Mouse (Mus musculus) adrenal gland, adult 2 months (tissue): Measurements from ENCODE around the gene Ddx54. TPM values are rescaled to one million over a fixed set of nuclear protein-coding genes. Genes with fewer than 3 reads are reported as not detected.

Experiments used
- DNase-seq: peaks from one replicate; pipeline ENCODE4 v3.0.0; 2021
- polyA plus RNA-seq: library from polyadenylated mRNA; depleted of rRNA; stranded (reverse); fragments of >200 nt; gene quantifications from 2 replicates; pipeline ENCODE4 v1.2.3, GENCODE M21; 2012
- total RNA-seq, 2 experiments: library from RNA; stranded (reverse); gene quantifications; 2 replicates each; pipeline ENCODE4 v1.2.3; 2021

Ddx54 gene
- total and polyA plus RNA-seq, 3 experiments = 46.8 to 49.6 (median 49.5) TPM

DNA sequence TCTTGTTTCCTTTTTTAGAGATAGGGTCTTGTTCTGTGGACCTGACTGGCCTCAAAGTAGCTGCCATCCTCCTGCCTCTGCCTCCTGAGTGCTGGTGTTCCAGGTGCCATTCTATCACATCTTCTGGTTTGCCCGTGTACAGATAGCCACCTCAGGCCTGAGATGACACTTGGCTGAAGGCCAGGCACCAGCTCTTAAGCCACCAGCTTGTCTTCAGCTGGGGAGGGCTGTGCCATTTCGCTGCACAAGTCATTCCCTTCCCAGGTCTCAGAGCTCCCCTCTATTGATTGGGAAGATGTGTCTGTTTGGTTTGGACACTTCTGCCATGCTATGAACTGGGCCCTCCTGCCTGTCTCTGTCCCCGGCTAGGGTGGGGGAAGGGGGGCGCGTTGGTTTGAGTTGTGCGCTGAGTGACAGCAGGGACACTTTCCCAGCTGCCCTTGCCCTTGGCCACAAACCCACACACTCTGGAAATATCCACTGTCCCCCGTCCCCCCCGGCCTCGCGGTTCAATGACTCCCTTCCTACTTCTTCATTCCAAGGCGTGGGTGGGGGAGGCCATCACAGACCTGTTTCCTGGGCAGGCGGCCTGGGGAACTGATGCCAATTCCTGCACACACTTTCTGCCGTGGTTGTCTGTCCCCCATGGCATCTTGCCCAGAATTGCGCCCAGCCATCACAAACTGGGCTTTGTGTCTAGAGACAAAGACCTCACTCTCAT, 31.0 kb downstream of the Ddx54 start:
- DNase-seq = peak; percentile 88

DNA sequence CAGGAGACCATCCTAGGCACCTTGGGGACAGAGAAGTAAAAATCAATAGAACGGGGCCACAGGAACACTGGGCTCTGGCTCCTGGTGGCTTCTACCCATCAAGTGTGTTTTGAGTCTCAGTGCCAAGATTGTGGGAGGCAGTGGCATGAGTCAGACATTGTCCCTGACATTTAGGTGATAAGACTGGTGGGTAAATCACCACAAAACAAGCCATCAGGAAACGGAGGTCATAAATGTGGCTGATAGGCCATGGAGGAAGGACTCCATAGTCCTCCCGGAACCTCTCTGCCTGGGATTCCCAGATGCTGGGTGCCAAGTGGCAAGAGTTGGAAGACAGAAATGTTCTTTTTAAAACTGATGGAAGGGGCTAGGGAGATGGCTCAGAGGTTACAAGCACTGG, 31.7 kb downstream of the Ddx54 start:
- peak; percentile 86 for DNase-seq

DNA sequence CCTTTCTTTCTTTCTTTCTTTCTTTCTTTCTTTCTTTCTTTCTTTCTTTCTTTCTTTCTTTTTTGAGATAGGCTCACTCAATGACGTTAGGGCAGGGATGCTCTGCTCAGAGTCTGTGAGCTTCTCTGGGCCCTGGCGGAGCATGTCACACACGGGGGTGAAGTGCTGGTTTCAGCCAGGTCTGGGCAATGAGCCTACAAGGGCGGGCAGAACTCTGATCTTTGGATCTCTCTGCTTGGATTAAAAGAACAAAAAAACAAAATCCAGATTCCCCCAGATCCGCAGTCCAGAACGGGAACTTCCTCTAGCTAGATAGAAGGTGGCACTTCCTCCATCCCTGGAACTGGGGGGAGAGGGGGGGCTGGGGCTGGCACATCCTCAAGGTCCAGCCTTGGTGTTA, 33.3 kb downstream of the Ddx54 start:
- peak; percentile 76 for DNase-seq

DNA sequence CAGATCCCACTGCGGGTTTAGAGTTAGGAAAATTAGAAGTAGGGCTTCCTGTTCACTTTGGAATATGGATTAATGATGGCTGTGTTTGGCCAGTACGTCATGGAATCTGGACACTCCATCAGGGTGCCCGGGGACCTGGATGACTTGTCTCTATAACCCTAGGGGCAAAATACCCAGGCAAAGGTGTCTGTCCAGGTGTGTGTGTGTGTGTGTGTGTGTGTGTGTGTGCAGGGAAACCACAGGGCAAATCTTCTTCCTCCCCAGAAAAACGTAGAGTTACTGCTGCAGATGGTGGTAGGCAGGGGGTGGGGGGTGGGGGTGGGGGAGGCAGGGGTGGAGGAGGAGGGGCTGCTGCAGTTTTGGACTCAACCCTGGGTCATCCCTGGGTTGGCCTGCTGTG, 34.8 kb downstream of the Ddx54 start:
- no peak for DNase-seq

DNA sequence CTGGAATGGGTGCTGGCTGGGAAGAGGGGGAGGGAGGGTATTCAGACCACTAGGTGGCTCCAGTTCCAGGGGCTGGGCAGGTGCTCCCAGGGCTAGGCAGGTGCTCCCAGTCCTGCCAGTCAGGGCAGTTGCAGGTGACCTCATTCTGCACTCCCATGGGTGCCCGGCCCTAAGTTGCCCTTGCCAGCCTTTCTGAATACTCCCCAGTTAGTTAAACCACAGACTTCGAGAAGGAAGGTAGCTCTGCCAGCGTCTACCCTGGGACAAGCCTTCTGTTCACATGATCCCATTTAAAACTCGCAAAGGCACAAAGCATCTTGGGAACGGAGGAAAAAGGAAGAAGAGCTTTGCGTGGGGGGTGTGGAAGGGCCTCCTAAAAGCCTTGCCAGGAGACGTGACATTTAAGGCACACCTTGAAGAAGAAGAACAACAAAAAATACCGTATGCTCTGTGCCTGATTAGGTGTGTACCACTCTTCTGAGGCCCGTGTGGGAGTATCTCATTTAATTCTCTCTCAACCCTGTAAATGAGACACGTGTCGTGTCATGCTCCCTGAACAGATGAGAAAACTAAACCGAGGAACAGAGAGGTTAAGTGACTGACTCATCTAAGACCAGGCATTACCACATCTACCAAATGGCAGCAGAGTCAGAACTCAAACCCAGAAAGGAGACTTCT, 35.4 kb downstream of the Ddx54 start:
- no peak for DNase-seq

DNA sequence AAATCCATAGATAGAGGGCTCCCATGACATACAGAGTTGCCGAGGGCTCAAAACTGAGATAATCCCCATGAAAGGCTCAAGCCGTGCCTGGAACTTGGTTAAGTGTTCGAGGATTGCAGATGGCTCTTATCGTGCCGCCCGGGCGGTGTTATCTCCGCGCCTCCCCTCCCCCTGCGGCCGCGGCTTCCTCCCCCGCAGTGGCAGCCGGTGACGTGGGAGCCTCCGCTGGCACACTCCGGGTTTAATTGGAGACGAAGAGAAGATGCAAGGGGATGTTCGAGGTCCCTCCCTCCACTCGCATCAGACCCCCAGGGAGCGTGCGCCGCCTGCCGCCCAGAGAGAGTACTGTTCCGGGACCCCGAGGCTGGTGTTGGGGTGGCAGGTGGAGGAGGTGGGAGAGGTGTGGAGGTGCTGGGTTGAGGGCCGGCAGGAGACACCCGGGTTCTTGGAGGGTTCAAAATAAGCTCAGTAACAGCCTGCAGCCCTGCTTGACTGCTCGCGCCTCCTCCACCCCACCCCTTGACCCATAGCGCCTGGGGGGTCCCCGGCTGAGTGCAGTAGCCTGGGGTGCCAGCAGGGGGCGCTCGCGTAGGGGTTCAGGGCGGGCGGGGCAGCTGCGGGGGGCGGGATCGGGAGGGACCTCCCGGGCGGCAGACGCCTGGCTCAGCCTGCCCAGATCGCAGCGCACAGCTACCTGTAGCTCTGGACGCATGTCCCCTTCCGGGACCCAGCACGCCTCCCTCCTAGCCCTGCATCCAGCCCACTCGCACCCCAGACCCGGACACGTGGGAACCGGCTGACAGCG, 36.2 kb downstream of the Ddx54 start, which contains the start of gene Rasal1:
Rasal1 (plus strand) TSS at position 244 of the 805 bp plus-strand sequence.
- peak; percentile 84 for DNase-seq

DNA sequence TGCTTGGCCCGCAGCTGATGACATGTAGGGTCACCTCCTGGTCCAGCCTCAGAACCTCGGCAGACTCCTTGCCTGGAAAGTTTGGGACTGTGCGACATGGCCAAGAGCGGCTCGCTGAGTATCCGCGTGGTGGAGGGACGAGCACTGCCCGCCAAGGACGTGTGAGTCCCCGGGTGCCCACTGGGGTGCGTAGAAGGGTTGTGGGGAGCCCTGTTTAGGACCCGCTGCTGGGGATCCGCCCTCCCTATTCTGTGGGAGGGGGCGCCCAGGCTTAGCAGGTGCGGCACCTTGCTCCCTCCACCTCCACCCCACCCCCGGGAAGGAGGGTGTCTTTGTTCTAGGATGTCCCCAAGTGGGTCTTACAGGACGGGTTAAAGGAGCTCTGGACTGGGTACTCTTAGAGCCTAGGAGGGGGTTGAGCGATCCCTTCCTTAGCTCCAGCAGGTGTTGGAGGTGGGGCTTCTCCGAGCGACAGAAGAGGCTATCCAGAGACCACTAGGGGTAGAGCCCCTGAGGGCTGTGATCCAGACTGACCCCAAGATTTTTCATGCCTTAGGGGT, 36.9 kb downstream of the Ddx54 start:
- no peak for DNase-seq

DNA sequence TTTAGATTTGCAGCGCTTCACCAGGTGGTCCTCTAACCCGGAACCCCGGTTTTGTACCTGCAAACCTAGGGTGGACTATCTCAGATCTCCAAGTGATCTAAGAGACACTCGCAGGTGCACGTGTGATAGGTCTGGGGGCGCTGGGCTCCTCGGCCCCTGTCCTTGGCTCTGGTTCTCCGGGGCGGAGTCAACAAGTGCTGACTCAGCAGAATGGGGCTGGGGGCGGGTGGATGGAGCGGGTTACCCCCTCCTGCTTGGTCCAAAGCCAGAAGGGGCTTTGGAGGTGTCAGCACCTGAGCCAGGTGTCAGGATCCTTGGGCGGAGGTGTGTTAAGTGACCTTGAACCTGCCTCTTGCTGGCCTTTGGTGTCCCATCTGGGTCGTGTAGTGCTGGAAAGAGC, 37.4 kb downstream of the Ddx54 start:
- DNase-seq = no peak

DNA sequence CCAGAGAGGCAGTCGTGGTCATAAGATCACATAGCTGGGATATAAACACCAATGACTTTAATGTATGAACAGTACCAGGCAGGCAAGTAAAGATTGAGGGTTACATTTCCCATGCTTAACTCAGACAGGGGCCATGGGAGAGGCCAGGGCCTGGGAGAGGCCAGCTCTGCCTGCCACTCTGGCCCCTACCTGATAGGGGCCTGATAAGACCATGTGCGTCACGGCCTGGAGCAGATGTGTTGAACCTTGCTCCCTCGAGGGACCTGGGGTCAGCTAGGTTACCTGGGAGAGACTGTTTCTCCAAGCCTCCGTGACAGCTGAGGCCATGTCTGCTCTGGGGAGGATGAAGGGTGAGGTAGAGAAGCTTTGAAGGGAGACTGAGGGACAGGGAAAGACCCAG, 38.7 kb downstream of the Ddx54 start:
- no peak for DNase-seq

DNA sequence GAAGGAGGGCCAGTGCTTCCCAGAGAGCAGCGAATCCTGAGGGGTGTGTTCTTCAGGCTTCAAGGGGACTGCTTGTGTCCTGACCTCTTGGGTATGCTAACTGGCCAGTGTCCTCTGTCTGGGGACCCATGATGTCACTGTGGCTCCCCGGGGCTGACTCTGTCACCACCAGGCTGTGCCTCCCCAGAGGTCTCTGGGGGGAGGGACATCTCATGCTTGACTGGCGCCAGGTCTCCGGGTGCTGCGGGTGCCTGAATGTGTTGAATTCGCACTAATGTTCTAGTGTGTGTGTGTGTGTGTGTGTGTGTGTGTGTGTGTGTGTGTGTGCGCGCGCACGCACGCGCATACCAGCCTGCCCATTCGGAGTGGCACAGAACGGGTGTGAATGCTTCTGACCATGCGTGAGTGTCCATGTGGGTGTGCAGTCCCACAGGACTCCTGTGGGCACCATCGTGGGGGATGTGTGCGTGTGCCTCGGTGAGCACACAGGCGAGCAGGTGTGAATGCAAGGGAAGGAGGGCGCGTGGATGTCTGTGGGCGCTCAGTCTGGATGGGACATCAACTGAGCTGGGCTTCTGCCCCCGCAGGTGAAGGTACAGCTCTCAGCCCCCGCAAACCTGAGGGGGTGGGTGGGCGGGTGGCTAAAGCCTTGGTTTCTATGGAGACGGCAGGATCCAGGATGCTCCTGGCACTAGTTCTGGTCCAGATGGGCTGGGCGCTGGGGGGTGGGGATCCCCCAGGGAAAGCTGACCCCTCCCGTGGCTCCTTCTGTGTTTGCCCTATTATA, 40.6 kb downstream of the Ddx54 start:
- DNase-seq = no peak

DNA sequence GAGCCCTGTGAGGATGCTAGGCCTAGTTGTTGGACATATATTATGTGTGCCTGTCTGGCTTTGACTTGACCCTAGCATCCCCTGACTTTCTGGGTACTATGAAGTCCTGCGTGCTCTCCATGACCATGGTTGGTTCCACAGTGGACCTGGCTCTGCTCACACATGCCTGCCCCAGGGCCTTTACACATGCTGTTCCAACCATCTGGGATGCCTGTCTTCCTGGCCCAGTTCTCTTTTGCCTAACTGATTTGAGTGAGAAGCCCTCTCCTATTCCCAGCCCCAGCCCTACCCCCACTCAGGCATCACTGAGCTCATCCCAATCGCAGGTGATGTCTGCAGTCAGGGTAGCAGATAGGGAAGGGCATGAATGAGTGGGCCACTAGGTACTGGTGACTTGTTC, 41.3 kb downstream of the Ddx54 start:
- no peak for DNase-seq

DNA sequence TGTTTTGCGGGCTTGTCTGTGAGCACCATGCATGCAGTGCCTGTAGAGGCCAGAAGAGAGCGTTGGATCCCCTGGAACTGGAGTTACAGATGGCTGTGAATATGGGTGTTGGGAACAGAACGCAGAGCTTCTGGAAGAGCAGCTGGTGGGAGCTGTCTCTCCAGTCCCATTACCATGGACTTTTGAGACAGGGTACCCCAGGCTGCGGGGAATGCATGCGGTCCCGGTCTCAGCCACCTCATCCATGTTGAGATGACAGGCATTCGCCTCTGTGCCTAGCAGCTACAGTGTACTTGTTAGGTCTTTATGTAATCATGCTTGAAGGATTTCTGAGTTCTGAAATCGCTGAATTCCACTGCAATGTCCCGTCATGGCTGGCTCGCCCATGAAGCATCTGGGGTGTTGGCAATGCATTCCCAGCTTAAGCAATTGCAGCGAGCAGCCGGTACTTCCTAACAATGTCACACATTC, 43.8 kb downstream of the Ddx54 start:
- DNase-seq = no peak

DNA sequence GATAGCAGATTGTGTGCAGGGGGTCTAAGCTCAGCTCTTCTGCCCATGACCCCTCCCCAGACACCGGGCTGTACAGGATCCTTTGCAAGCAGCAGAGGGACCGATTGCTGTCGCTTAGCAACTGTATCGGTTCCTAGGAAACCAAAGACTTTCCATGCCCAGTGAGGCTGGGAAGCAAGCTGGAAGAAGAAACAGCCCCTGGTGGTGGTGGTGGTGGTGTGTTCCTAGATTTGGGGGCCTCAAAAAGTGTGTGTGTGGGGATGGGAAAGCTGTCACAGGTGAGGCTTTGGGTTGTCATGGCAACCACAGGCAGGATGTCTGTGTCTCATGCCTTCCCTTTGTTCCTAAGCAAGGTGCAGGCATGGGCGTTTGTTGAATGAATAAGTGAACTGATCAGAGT, 48.3 kb downstream of the Ddx54 start:
- DNase-seq = no peak

DNA sequence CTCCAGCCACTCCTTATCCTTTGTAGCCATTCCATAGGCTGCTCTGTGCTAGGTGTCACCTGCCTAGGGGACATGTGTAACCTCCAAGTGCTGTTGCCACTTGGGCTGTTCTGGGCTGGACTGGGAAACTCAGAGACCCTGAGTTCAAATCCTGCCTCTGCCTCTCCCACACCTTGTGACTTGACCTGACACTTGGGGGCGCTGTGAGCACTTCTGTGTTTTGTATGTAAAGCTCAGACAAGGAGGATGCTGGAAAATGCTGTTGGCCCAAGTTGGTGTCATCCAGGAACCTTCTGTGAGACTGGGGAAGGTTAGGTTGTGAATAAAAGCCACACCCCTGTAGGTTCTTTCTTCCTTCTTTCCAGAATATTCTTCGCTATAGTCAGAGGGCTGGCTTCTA, 52.3 kb downstream of the Ddx54 start:
- no peak for DNase-seq

DNA sequence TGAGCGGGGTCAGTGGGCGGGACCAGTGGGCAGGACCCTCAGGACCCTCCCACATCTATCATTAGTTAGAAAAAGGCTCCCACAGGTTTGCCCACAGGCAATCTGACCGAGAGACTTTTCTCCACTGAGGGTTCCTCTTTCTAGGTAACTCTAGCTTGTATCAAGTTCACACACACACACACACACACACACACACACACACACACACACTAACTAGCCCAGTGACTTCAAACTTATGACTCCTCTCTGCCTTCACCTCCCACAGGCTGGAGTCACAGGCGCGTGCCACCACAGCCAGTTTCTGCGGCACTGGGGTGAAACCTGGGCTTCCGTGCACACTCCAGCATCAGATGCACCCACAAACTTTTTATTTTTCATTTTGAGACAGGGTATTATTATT, 56.2 kb downstream of the Ddx54 start:
- no peak for DNase-seq

DNA sequence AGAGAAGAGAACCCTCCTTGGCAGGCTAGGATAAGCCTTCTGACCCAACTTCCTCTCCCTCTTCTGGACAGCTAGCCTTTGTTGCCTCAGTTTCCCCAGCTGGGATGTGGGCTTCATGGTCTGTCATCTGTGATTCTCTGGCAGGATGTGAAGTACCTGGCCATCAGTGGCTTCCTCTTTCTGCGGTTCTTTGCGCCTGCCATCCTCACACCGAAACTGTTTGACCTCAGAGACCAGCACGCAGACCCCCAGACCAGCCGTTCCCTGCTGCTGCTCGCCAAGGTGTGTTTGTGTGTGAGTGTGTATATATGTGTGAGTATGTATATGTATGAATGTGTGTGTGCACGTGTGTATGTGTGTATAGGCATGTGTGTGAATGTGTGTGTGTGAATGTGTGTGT, 57.6 kb downstream of the Ddx54 start:
- DNase-seq = no peak

DNA sequence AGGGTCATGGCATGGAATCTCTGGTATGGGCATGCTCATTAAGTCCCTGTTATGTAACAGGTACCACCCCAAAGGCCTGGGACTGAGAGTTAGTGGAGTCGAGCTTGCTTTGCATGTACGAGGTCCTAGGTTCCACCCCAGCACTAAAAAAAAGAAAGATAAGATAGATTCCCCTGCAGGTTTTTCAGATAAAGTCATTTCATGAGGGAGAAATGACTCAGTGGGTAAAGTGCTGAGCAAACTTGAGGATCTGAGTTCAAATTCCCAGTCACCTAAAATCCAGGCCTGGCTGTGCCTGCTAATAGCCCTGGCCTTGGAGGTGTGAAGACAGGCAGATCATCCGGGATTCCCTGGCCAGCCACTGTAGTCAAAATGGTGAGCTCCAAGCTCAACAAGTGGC, 59.3 kb downstream of the Ddx54 start:
- DNase-seq = no peak

DNA sequence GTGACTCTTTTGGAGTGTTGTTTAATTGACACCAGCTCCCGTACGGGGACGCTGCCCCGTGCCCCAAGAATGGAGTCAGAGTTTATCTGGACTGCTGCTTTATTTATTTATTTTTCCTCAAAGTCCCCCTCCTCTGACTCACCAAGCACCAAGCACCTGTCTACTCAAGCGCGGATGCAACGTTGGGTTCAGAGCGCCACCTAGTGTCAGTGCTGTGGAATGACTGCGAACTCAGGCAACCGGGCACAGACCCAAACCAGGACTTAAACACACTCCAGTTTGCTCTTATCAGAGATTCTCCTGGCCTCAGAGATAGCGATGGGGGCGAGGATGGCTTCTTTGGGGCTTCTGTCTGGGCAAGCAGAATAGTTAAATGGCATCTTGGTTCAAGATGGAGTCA, 61.1 kb downstream of the Ddx54 start:
- peak; percentile 68 for DNase-seq

DNA sequence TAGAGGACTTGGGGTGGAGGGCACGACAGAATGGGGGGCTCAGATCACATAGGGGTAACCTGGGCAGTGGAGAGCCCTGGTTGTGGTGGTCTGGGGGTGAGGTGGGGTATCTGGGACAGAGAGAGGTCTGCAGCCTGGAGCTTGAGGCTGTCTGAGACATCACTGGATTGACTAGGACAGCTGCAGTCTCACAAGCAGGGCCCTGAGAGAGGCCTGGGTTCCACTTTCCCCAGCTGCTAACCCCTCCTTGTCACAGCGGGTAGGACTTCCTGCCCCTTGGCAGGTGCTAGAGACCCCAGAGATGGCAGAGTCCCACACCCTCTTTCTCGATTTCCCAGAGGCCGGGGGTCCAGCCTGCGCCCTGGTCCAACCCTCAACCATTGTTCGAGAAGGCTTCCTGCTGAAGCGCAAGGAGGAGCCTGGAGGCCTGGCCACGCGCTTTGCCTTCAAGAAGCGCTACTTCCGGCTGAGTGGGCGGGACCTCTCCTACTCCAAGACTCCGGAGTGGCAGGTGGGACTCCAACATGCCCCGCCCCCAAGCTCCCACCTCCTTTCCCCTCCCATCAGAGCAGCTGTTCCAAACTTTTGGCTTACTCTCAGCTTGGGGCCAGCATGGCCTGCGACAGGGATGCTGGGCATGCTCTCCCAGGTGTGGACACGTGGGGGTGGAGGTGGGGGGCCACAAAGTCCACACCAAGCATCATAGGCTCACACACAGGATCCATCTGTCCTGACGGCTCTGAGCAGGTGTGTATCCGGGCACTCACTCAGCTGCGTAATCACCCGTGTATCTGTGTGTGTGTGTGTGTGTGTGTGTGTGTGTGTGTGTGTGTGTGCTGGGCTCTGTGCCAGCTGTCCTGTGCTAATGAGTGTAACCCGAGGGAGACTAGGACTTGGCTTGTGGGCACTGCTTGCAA, 61.9 kb downstream of the Ddx54 start:
- DNase-seq = no peak

DNA sequence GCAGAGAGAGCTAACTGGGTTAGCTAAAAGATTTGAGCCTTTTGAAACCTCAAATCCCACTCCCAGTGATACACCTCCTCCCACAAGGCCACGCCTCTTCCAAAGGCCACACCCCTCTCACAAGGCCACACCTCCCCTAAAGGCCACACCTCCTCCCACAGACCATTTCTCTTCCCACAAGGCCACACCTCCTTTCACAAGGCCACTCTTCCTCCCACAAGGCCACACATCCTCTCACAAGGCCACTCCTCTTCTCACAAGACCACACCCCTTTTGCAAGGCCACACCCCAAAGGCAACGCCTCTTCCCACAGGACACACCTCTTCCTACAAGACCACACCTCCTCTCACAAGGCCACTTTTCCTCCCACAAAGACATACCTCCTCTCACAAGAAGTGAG, 65.0 kb downstream of the Ddx54 start:
- DNase-seq = peak; percentile 30
